Mouse (Mus musculus) liver, embryonic 15.5 days (tissue): ENCODE measurements around the gene Fam185a. TPM values are rescaled to one million over a fixed set of nuclear protein-coding genes. Genes with fewer than 3 reads are reported as not detected.

Source experiments
- ATAC-seq: fragments of 200-750 bp; cut with Nextera tagmentation; 2 replicates; pipeline ENCODE4 v1.8.0; 2017; ENCODE audit warnings: moderate number of reproducible peaks, mild to moderate bottlenecking, moderate library complexity; ENCODE audit not compliant: insufficient read depth
- H3K27ac ChIP-seq: fragments of 300-500 bp; sonication (generic); replicated peaks from 2 replicates; pipeline ENCODE4 v1.5.1; 2015; ENCODE audit warnings: mild to moderate bottlenecking, inconsistent platforms
- H3K27me3 ChIP-seq: fragments of 300-500 bp; sonication (generic); 2 replicates; pipeline ENCODE4 v1.6.1; 2015; ENCODE audit warnings: mild to moderate bottlenecking, inconsistent platforms
- H3K36me3 ChIP-seq: fragments of 300-500 bp; sonication (generic); replicated peaks from 2 replicates; pipeline ENCODE4 v1.6.1; 2015; ENCODE audit warnings: moderate library complexity, mild to moderate bottlenecking, inconsistent platforms
- H3K4me1 ChIP-seq: fragments of 300-500 bp; sonication (generic); replicated peaks from 2 replicates; pipeline ENCODE4 v1.6.1; 2015; ENCODE audit warnings: inconsistent platforms
- H3K4me2 ChIP-seq: fragments of 300-500 bp; sonication (generic); 2 replicates; pipeline ENCODE4 v1.6.1; 2015; ENCODE audit warnings: moderate library complexity, mild to moderate bottlenecking, inconsistent platforms
- H3K4me3 ChIP-seq: fragments of 300-500 bp; sonication (generic); replicated peaks from 2 replicates; pipeline ENCODE4 v1.5.1; 2015; ENCODE audit warnings: mild to moderate bottlenecking, inconsistent platforms
- H3K9ac ChIP-seq: fragments of 300-500 bp; sonication (generic); 2 replicates; pipeline ENCODE4 v1.6.1; 2015; ENCODE audit warnings: moderate library complexity, mild to moderate bottlenecking, inconsistent platforms
- H3K9me3 ChIP-seq: fragments of 300-500 bp; sonication (generic); replicated peaks from 2 replicates; pipeline ENCODE4 v1.6.1; 2016; ENCODE audit warnings: inconsistent platforms
- WGBS: fragments of 180-500 bp; shearing (Covaris S2); methylation state at CpG from one replicate; pipeline ENCODE4 v1.1.7; 2015; ENCODE audit warnings: mixed read lengths; ENCODE audit not compliant: insufficient replicate concordance; 5-methylcytosine and 5-hydroxymethylcytosine counted together
- polyA plus RNA-seq: library from polyadenylated mRNA; unstranded; fragments of >200 nt; fragmentation: Nextera tagmentation; extraction: Ambion mirVana; gene quantifications from 2 replicates; pipeline ENCODE4 v1.2.1, GENCODE M21; 2015

The Fam185a gene
- 2.7 and 3.0 TPM in 2 replicates for polyA plus RNA-seq

DNA sequence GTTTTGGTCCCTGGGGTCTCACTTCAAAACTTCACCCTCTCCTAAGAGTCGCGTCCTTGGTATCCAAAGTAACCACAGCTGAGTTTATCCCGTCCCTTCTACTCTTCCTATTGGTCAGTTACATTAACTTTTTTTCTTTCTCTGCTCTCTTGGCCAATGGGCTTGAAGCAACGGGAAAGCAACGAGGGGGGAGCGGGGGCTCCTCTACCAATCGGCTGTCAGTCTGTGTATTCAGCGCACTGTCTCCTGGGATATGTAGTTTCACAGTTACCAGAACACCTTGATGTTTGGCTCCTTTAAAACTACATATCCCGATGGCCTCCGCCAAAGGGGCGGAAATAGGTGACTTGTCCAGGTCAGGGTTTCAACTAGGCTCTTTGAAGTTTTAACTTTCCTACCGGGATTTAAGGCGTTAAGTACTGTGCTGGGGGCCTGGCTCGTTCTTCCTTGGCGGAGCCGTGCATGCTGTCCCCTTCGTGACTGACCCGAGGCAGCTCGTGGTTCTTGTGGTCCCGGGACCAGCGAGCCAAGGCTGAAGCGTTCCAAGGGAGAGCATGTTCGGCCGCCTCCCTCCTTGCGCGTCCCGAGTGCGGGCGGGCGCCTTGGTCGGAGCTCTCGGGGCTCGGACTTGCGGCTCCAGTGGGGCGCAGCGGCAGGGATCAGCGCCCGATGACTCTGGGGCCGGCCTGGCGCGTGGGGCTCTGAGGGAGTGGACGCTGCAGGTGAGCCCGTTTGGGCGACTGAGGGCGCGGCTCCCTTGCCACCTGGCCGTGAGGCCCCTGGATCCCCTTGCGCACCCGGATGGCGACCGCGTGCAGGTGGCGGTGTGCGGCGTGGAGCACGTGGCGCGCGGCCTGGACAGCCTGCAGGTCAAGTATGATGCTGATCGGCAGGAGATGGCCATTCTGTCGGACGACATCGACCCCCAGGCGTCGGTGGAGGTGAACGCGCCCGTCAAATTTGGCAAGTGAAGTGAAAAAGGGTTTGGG lies at the start of gene Fam185a, which contains the start of gene Ccdc146:
Gene Fam185a (plus strand): TSS at position 345 of the 989 bp plus-strand sequence.
Gene Ccdc146 (minus strand): TSS at position 64 of the 989 bp plus-strand sequence.
- peak within 1 kb of the TSS; percentile 83 for H3K4me3 ChIP-seq
- ATAC-seq = peak; percentile 99
- under 1% methylated on average over 67 of the region's 68 CpGs for WGBS
- H3K36me3 ChIP-seq = no peaks in the 10 kb centered on the region
- peak within 1 kb of the TSS; percentile 71 for H3K27ac ChIP-seq
- H3K4me2 ChIP-seq = peak within 1 kb of the TSS; percentile 94
- no peaks in the 10 kb centered on the region for H3K27me3 ChIP-seq
- H3K9ac ChIP-seq = peak within 1 kb of the TSS; percentile 72
- H3K4me1 ChIP-seq = peaks cover 28% of the 10 kb centered on the region
- H3K9me3 ChIP-seq = no peaks in the 10 kb centered on the region

DNA sequence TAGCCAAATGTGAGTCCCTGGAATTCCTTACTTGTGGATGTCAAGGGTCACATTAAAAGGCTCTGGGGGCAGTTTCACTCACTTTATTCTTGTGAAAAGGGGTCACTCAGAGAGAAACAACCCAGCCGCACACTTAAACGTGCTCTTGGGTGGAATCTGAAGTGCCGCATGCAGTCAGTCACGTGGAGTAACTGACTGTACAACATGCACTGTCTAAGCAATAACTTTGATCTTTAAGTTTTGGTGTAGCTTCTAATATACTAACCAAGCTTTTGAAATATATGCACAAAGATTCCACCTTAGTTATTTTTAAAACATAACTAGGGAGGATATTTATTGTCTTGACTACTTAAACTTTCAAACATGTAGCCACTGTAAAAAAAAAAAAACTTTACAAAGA lies 47.8 kb upstream of the Fam185a start:
- Histone ChIP-seq H3K9ac (no peak overlapping the region), H3K9me3 (no peaks in the 10 kb centered on the region), H3K27ac (no peak overlapping the region), H3K4me3 (no peak overlapping the region), H3K36me3 (no peaks in the 10 kb centered on the region), H3K4me1 (no peaks in the 10 kb centered on the region), H3K27me3 (peaks cover 13% of the 10 kb centered on the region), H3K4me2 (no peak overlapping the region)
- no peak for ATAC-seq
- 88% methylated on average over 4 of the region's 4 CpGs for WGBS

DNA sequence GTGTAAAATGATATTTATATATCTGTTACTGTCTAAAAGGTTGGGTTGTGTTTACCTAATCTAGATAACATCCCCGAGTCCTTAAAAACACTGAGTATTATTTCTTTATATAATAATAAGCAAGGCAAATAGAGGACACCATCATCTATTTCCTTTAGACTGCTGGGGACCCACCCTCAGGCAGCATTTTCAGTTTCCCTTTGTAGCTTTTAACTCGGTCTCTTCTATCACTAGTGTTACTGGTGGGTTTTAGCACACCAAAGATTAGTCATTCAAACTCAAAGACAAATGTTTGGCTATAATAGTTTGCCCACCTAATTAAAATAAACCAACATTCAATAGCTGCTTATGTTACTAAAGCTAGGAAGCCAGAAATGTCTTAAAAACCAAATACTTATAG lies 46.4 kb upstream of the Fam185a start:
- no peak overlapping the region for H3K9ac ChIP-seq
- H3K4me2 ChIP-seq = no peak overlapping the region
- H3K4me1 ChIP-seq = no peaks in the 10 kb centered on the region; the same call in 1 of the 2 replicates
- H3K27me3 ChIP-seq = 0 out of 2 replicates have a peak, but pooled peaks cover 2% of the 10 kb centered on the region
- H3K27ac ChIP-seq = no peak overlapping the region
- no peak overlapping the region for H3K4me3 ChIP-seq
- ATAC-seq = no peak
- WGBS = 38% methylated on average over 2 of the region's 2 CpGs
- H3K9me3 ChIP-seq = no peaks in the 10 kb centered on the region
- H3K36me3 ChIP-seq = no peaks in the 10 kb centered on the region

DNA sequence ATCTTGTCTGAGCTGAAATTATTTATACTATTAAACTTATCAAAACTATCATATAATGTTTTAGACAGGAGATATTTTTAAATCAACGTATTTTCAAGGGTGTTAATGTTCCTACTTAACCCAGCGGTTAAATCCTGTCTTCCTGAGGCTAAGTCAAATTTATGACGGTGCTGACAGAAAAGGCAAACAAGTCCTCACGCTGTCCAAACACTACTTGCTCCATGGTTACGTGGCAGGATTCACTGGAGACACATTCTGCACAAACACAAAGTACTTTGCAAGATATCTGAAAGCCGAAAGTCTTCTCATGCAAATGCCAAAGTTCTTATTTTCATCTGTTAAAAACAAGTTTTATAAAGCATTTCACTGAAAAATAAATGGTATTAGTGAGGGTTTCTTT lies 42.8 kb upstream of the Fam185a start:
- 46% methylated on average over 6 of the region's 6 CpGs for WGBS

DNA sequence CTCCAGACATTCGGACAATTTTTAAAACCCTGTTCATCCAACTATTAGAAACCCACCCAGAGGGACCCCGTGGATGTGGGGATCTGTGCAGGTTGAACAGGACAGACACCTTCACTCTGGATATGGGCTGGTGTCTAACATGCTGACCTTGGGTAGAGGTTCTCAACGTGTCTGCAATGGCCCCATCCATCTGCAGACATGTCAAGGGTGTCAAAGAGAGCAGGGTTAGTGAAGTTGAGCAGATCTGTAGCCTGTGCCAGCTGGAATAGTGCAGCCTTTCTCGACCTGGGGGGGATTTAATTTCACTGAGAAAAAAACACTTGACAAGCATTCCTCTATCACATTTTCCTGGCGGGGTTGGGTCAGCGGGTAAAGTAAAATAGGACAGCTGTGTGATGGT lies 42.1 kb upstream of the Fam185a start:
- H3K4me1 ChIP-seq = peaks cover 5% of the 10 kb centered on the region; the same call in 1 of the 2 replicates

More for the DNA sequence above, 42.8 kb upstream of the Fam185a start:
- ATAC-seq = no peak
- Histone ChIP-seq H3K4me3 (no peak overlapping the region), H3K4me2 (no peak overlapping the region), H3K27ac (no peak overlapping the region), H3K4me1 (peaks cover 5% of the 10 kb centered on the region; the same call in 1 of the 2 replicates), H3K9me3 (no peaks in the 10 kb centered on the region), H3K27me3 (no peaks in the 10 kb centered on the region), H3K9ac (no peak overlapping the region), H3K36me3 (no peaks in the 10 kb centered on the region)

DNA sequence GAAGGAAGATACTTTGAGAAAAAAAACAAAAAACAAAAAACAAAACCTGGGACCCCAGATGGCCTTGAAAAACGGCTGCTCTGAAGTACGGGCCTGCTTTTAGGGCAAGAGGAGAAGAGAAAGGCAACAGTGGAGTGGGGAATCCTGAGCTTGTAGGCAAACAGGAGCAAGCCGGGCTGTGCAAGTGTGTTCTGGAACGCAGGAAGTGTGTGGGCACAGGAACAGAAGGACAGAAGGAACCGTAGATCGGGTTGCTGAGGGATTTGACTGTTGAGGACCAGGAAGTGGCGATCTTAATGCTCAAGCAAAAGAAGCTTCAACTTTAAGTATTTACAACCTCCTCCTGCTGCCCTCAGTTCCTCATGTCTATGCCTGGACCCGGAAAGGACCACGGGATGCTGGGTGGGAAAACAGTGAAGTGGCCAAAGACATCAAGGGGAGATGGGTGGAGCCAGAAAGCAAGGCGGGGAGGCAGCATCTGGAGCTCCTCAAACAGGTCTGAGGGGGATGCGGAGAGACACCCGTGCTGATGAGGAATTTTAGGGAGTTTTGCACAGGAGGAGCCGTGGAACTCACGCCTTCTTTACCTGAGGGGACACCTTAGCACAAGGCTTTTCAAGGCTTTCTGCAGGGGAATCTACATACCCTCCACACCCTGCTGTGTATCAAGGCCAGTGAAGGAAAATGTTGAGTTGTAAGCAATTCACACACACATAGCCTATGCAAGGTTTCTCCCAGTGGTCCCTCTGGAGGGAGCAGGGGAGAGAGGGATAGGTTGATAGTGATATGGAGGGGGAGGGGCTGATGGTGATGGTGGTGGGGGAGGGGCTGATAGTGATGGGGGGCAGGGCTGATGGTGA lies 41.1 kb upstream of the Fam185a start:
- H3K27ac ChIP-seq = no peak overlapping the region
- H3K9me3 ChIP-seq = no peaks in the 10 kb centered on the region
- 34% methylated on average over 14 of the region's 14 CpGs for WGBS
- no peak overlapping the region for H3K9ac ChIP-seq
- H3K27me3 ChIP-seq = no peaks in the 10 kb centered on the region
- ATAC-seq = no peak
- H3K4me1 ChIP-seq = peaks cover 5% of the 10 kb centered on the region; the same call in 1 of the 2 replicates
- no peak overlapping the region for H3K4me2 ChIP-seq
- H3K4me3 ChIP-seq = no peak overlapping the region
- no peaks in the 10 kb centered on the region for H3K36me3 ChIP-seq

More for the DNA sequence above, 42.1 kb upstream of the Fam185a start:
- ATAC-seq = no peak
- Histone ChIP-seq H3K36me3 (no peaks in the 10 kb centered on the region), H3K4me3 (no peak overlapping the region), H3K27me3 (no peaks in the 10 kb centered on the region), H3K27ac (no peak overlapping the region), H3K9me3 (no peaks in the 10 kb centered on the region), H3K9ac (no peak overlapping the region), H3K4me2 (no peak overlapping the region)
- WGBS = 47% methylated on average over 6 of the region's 6 CpGs

DNA sequence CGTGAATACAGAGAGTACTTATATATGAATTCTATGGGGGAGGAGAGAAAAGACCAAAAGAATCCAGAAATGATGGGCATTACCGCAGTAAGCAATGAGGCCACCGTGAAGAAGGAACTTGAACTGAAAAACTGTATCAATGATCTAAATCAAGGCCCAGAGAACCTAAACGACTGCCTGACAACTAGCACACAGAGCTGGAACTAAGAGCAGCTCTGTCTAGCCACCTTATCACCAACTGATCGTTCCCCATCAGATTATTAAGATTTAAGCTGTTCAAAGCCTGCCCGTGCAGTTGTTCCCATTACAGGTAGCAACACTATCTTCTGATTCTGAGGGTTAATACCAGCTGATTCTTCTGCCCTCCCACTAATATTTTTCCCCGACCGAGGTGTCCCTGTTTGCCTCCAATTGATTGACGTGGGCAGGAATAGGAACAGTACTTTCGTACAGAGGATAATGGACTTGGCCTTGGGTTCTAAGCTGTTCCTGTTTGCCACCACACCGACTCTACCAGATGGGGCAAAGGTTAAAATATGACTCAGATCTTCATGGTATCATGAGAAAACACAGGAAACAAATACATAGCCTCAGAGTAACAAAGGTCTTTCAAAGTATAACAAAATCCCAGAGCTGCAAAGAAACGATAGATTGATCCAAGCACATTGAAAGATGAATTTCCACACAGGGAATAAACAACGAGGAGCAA lies 40.4 kb upstream of the Fam185a start:
- no peaks in the 10 kb centered on the region for H3K36me3 ChIP-seq
- H3K27ac ChIP-seq = no peak overlapping the region
- ATAC-seq = no peak
- H3K4me3 ChIP-seq = no peak overlapping the region
- H3K27me3 ChIP-seq = no peaks in the 10 kb centered on the region
- H3K9ac ChIP-seq = no peak overlapping the region
- peaks cover 5% of the 10 kb centered on the region; the same call in 1 of the 2 replicates for H3K4me1 ChIP-seq
- H3K4me2 ChIP-seq = no peak overlapping the region
- WGBS = 48% methylated on average over 13 of the region's 13 CpGs
- H3K9me3 ChIP-seq = no peaks in the 10 kb centered on the region

DNA sequence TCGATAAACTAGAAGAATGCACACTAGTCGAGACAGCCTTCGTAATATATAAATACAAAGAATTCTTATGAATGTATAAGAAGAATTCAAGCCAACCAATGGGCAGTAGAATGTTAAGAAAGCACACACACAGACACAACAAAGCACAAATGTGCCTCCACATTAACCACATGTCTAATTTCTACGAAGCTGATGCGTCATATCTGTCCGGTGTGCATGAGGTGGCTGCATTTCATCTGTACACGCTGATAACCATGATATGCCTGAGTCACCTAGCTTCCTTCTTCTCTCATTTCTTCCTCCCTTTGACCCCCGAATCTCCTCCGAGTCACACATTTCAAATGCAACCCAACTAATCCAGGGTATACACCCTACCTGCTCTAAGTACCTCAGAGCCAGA lies 39.8 kb upstream of the Fam185a start:
- 45% methylated on average over 9 of the region's 9 CpGs for WGBS
- Histone ChIP-seq H3K36me3 (no peaks in the 10 kb centered on the region), H3K4me1 (peaks cover 5% of the 10 kb centered on the region; the same call in 1 of the 2 replicates), H3K4me2 (no peak overlapping the region), H3K27me3 (no peaks in the 10 kb centered on the region), H3K4me3 (no peak overlapping the region), H3K27ac (no peak overlapping the region), H3K9ac (no peak overlapping the region), H3K9me3 (no peaks in the 10 kb centered on the region)
- no peak for ATAC-seq

DNA sequence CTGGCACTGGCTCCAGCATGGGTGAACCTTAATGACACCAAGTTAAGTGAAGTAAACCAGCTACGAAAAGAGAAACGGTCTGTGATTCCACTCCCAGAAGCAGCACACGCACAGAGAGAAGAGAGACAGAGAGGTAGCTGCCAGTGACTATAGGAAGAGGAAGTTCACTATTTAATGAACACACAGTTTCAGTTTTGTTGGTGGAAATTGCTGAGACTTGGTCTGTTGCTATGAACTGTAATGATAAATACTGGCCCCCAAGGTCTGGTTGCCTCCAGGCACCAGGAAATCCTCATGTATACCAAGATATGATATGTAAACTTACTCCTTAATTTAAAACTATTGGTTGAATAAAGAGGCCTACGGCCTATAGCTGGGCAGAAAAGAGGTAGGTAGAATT lies 38.3 kb upstream of the Fam185a start:
- Histone ChIP-seq H3K9ac (no peak overlapping the region), H3K36me3 (no peaks in the 10 kb centered on the region), H3K4me2 (no peak overlapping the region), H3K27me3 (no peaks in the 10 kb centered on the region), H3K9me3 (no peaks in the 10 kb centered on the region), H3K4me1 (peaks cover 5% of the 10 kb centered on the region; the same call in 1 of the 2 replicates), H3K27ac (0 out of 2 replicates have a peak overlapping the region, but pooled peaks have one; percentile 1), H3K4me3 (no peak overlapping the region)
- 50% methylated on average over 4 of the region's 4 CpGs for WGBS
- ATAC-seq = no peak

DNA sequence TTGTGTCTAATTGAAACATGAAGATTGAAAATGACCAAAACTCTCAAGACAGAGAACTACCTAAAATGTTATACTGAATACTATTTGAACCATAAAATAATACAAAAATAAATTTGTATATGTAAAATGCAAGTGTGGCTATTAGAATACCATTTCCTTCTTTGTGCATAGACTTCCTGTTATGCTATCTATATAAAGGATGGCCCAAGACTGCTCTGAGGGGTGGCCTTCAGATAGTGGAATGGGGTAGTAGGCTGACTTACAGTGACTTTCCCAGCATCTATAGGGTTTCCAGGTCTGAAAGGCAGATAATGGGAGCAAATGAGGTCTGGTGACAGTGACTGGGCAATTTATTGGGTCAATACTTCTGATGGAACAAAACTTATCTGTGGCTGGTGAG lies 37.4 kb upstream of the Fam185a start:
- no peak for ATAC-seq
- H3K9me3 ChIP-seq = no peaks in the 10 kb centered on the region

More for the DNA sequence above, 37.4 kb upstream of the Fam185a start:
- Histone ChIP-seq H3K27ac (no peak overlapping the region), H3K36me3 (no peaks in the 10 kb centered on the region), H3K4me2 (no peak overlapping the region), H3K4me3 (no peak overlapping the region), H3K27me3 (no peaks in the 10 kb centered on the region), H3K4me1 (peaks cover 5% of the 10 kb centered on the region; the same call in 1 of the 2 replicates), H3K9ac (no peak overlapping the region)
